Mouse (Mus musculus): Measurements from ENCODE around the gene Grm7. TPM values are rescaled to one million over a fixed set of nuclear protein-coding genes. Genes with fewer than 3 reads are reported as not detected.

Grm7 gene
- 9.2 and 11.4 TPM in 2 replicates for polyA plus RNA-seq (2015; fragmentation: Nextera tagmentation; extraction: Ambion mirVana)

DNA sequence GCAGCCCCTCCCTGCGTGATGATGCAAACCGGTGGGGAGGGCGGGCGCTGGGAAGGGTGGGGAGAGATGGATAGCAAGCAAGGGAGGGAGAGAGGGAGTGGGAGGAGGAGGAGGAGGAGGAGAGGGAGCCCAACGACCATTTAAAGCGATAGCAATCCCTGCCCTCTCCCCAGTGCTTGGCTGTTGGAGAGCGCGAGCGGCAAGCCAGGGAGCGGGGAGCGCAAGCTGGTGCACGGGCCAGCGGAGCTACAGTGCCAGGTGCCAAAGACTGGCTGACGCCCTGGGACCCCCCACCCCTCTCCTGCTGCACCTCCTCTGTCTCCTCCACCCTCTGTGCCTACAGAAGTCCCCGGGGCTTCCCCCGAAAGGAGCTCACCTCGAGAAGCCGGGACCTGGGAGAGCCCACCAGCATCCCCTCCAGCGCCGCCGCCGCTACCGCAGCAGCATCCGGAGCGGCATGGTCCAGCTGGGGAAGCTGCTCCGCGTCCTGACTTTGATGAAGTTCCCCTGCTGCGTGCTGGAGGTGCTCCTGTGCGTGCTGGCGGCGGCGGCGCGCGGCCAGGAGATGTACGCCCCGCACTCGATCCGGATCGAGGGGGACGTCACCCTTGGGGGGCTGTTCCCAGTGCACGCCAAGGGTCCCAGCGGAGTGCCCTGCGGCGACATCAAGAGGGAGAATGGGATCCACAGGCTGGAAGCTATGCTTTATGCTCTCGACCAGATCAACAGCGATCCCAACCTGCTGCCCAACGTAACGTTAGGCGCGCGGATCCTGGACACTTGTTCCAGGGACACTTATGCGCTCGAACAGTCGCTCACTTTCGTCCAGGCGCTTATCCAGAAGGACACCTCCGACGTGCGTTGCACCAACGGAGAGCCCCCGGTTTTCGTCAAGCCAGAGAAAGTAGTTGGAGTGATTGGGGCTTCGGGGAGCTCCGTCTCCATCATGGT lies at the start of gene Grm7:
Gene Grm7 (plus strand): TSS at position 171 of the 951 bp plus-strand sequence.
- Histone ChIP-seq H3K4me2 (replicated peaks) (peak within 1 kb of the TSS; percentile 98), H3K36me3 (no peaks in the 10 kb centered on the region), H3K27me3 (peaks cover 19% of the 10 kb centered on the region; the same call in 1 of the 2 replicates), H3K4me3 (peak within 1 kb of the TSS; percentile 72), H3K9me3 (no peaks in the 10 kb centered on the region), H3K27ac (replicated peaks) (peak within 1 kb of the TSS; percentile 55), H3K4me1 (peaks cover 13% of the 10 kb centered on the region), H3K9ac (replicated peaks) (peak within 1 kb of the TSS; percentile 63)
- peak; percentile 92 for ATAC-seq (replicated peaks)
- WGBS = under 1% methylated on average over 65 of the region's 65 CpGs

DNA sequence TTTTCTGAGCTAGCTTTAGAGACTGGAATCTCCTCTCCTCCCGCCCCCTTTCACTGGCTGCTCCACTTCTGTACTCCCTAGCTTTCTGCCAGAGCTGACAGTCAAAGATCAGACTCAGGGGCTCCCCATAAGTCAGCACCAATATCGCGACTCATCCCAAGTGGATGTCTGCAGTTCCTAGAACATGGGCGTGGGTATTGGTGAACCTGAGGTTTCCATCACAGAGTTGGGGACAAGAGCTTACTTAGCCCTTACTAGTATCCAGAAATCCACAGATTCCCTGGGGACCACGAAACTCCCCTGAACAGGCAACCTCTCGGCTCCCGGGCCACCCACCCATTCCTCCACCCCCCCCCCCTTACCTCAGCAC lies 355 bp upstream of the Grm7 start:
- no peaks in the 10 kb centered on the region for H3K36me3 ChIP-seq
- WGBS = 5% methylated on average over 7 of the region's 7 CpGs
- peak; percentile 44; the same call in 1 of the 2 replicates for ATAC-seq (replicated peaks)

GRCm38 (mm10) chr6:110646901-110647300 lies 1.5 kb downstream of the Grm7 start:
- Histone ChIP-seq H3K27ac (replicated peaks) (no peak overlapping the region), H3K36me3 (no peaks in the 10 kb centered on the region), H3K4me3 (peak overlapping the region; percentile 72), H3K27me3 (peaks cover 19% of the 10 kb centered on the region; the same call in 1 of the 2 replicates), H3K9ac (replicated peaks) (peak overlapping the region; percentile 34), H3K4me1 (peaks cover 13% of the 10 kb centered on the region), H3K4me2 (replicated peaks) (peak overlapping the region; percentile 98), H3K9me3 (no peaks in the 10 kb centered on the region)
- under 1% methylated on average over 12 of the region's 12 CpGs for WGBS
- ATAC-seq (replicated peaks) = no peak

More for the DNA sequence above, 355 bp upstream of the Grm7 start:
- Histone ChIP-seq H3K4me3 (peak overlapping the region; percentile 72), H3K27me3 (peaks cover 19% of the 10 kb centered on the region; the same call in 1 of the 2 replicates), H3K4me2 (replicated peaks) (peak overlapping the region; percentile 98), H3K9me3 (no peaks in the 10 kb centered on the region), H3K4me1 (peaks cover 13% of the 10 kb centered on the region), H3K27ac (replicated peaks) (no peak overlapping the region), H3K9ac (replicated peaks) (peak overlapping the region; percentile 63)

- no peaks in the 10 kb centered on the region for H3K36me3 ChIP-seq
- ATAC-seq (replicated peaks) = no peak
- WGBS = 93% methylated on average over 1 of the region's 1 CpGs
- H3K27me3 ChIP-seq = peaks cover 19% of the 10 kb centered on the region; the same call in 1 of the 2 replicates
- peaks cover 13% of the 10 kb centered on the region for H3K4me1 ChIP-seq
- peak overlapping the region; percentile 13; the same call in 1 of the 2 replicates for H3K4me2 ChIP-seq (replicated peaks)
- no peak overlapping the region for H3K9ac ChIP-seq (replicated peaks)
- no peaks in the 10 kb centered on the region for H3K9me3 ChIP-seq
- H3K4me3 ChIP-seq = no peak overlapping the region
- H3K27ac ChIP-seq (replicated peaks) = no peak overlapping the region
Measured at GRCm38 (mm10) chr6:110649227-110649626, 3.8 kb downstream of the Grm7 start.

DNA sequence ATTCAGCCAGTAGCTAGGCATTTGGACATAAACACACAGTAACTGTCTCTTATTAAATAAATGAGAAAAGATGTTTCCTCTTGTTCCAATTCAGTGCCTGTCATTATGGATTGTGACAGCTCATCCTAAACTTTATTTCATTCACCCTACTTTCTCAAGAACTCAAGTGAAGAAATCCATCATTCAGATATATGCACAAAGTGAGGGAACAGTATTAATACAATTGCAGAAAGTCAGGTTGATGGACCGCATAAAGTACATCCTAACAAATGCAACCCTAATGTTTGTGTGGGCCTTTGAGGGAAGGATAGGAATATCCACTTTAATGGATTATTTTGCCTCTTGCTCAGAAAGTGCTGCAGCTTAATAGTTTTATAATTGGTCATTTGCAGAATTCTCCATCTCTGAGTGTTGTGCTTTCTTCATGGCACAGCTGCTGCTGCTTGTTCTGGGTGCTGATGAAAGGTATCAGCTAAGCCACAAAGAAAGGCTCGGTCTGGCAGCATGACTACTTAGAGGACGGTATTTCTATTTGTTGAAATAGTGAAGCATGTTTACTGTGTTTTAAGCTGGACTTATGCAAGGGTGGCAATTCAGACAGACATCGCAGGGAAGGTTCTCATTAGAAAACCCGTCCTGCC lies 8.1 kb downstream of the Grm7 start:
- 42% methylated on average over 5 of the region's 5 CpGs for WGBS
- Histone ChIP-seq H3K9ac (replicated peaks) (no peak overlapping the region), H3K4me1 (no peaks in the 10 kb centered on the region), H3K9me3 (no peaks in the 10 kb centered on the region), H3K4me3 (no peak overlapping the region), H3K4me2 (replicated peaks) (no peak overlapping the region), H3K27me3 (peaks cover under 1% of the 10 kb centered on the region; the same call in 1 of the 2 replicates), H3K36me3 (no peaks in the 10 kb centered on the region), H3K27ac (replicated peaks) (no peak overlapping the region)
- no peak for ATAC-seq (replicated peaks)

- Histone ChIP-seq H3K9me3 (no peaks in the 10 kb centered on the region), H3K4me2 (replicated peaks) (no peak overlapping the region), H3K36me3 (no peaks in the 10 kb centered on the region), H3K27ac (replicated peaks) (no peak overlapping the region), H3K27me3 (no peaks in the 10 kb centered on the region), H3K9ac (replicated peaks) (no peak overlapping the region), H3K4me3 (no peak overlapping the region), H3K4me1 (no peaks in the 10 kb centered on the region)
- no peak for ATAC-seq (replicated peaks)
- WGBS = 100% methylated on average over 1 of the region's 1 CpGs
Measured at GRCm38 (mm10) chr6:110664436-110664835, 19.1 kb downstream of the Grm7 start.

GRCm38 (mm10) chr6:110668447-110668846 lies 23.1 kb downstream of the Grm7 start:
- Histone ChIP-seq H3K9ac (replicated peaks) (no peak overlapping the region), H3K27ac (replicated peaks) (no peak overlapping the region), H3K9me3 (no peaks in the 10 kb centered on the region), H3K27me3 (no peaks in the 10 kb centered on the region), H3K4me2 (replicated peaks) (no peak overlapping the region), H3K36me3 (no peaks in the 10 kb centered on the region), H3K4me1 (no peaks in the 10 kb centered on the region), H3K4me3 (no peak overlapping the region)
- no peak for ATAC-seq (replicated peaks)
- 59% methylated on average over 5 of the region's 5 CpGs for WGBS

GRCm38 (mm10) chr6:110690954-110691353 lies 45.6 kb downstream of the Grm7 start:
- no peaks in the 10 kb centered on the region for H3K36me3 ChIP-seq
- no peak overlapping the region for H3K4me2 ChIP-seq (replicated peaks)
- H3K9ac ChIP-seq (replicated peaks) = no peak overlapping the region
- H3K27me3 ChIP-seq = no peaks in the 10 kb centered on the region
- H3K27ac ChIP-seq (replicated peaks) = no peak overlapping the region
- no peaks in the 10 kb centered on the region for H3K9me3 ChIP-seq
- ATAC-seq (replicated peaks) = no peak
- no peaks in the 10 kb centered on the region for H3K4me1 ChIP-seq
- H3K4me3 ChIP-seq = no peak overlapping the region
- 90% methylated on average over 1 of the region's 1 CpGs for WGBS

DNA sequence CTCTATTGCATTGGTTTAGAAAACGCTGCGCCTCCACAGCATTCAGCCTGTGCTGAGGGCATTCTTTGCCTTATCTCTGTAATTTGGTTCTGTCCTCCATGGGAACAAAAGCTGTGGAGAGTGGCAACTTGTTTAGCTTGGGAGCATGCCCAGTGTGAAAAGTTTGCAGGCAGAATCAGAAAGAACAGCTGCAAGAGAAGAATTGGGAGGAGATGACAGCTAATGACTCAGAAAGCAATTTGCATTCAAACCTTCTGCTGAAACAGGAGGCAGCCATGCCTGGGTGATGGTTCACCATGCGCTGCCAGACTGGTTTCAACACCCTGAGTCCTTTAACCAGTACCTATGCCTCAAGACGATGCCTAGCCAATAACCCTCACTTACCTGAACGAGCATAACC lies 64.4 kb downstream of the Grm7 start:
- Histone ChIP-seq H3K4me2 (replicated peaks) (no peak overlapping the region), H3K27ac (replicated peaks) (no peak overlapping the region), H3K4me3 (no peak overlapping the region), H3K27me3 (no peaks in the 10 kb centered on the region), H3K9me3 (no peaks in the 10 kb centered on the region), H3K4me1 (no peaks in the 10 kb centered on the region), H3K36me3 (no peaks in the 10 kb centered on the region), H3K9ac (replicated peaks) (no peak overlapping the region)
- ATAC-seq (replicated peaks) = peak; percentile 77
- WGBS = 46% methylated on average over 5 of the region's 5 CpGs

DNA sequence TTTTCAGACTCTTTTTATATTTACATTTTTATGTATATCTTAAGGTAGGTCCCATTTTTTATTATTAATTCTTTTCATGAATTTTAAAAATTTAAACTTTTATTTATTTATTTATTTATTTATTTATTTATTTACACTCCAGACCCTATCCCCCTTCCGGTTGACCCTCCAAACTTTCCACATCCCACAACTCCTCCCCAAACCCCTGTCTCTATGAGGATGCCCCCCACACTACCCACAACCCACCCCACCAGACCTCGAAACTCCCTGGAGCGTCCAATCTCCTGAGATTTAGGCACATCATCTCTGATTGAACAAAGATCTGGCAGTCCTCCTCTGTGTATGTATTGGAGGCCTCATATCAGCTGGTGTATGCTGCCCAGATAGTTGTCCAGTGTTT lies 69.6 kb downstream of the Grm7 start:
- WGBS = 95% methylated on average over 3 of the region's 3 CpGs

DNA sequence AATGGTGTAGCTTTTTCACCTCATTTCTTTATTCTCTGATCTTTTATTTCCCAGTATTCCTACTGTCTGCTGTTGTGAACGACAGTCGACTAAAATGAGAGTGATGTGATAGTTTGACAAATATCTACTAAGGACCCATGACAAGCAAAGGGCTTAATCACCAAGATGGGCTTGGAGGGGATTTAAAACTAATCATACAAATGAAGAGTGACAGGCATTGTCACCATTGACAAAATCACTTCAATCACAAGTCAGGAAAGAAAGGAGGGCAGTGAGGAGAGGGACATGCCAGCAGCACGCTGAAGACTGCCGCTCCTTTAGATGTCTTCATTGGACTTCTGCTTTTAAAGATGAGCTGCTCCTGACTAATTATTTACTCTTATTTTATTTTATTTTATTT lies 78.0 kb downstream of the Grm7 start:
- H3K4me2 ChIP-seq (replicated peaks) = no peak overlapping the region
- H3K9ac ChIP-seq (replicated peaks) = no peak overlapping the region
- no peaks in the 10 kb centered on the region for H3K4me1 ChIP-seq
- no peak for ATAC-seq (replicated peaks)
- no peak overlapping the region for H3K27ac ChIP-seq (replicated peaks)
- H3K27me3 ChIP-seq = no peaks in the 10 kb centered on the region
- H3K9me3 ChIP-seq = no peaks in the 10 kb centered on the region
- H3K4me3 ChIP-seq = no peak overlapping the region
- 68% methylated on average over 4 of the region's 4 CpGs for WGBS
- H3K36me3 ChIP-seq = no peaks in the 10 kb centered on the region

More for the DNA sequence above, 69.6 kb downstream of the Grm7 start:
- no peaks in the 10 kb centered on the region for H3K36me3 ChIP-seq
- no peak overlapping the region for H3K4me2 ChIP-seq (replicated peaks)
- no peaks in the 10 kb centered on the region for H3K4me1 ChIP-seq
- no peaks in the 10 kb centered on the region for H3K27me3 ChIP-seq
- ATAC-seq (replicated peaks) = no peak
- no peak overlapping the region for H3K9ac ChIP-seq (replicated peaks)
- H3K9me3 ChIP-seq = no peaks in the 10 kb centered on the region
- H3K4me3 ChIP-seq = no peak overlapping the region
- H3K27ac ChIP-seq (replicated peaks) = no peak overlapping the region

DNA sequence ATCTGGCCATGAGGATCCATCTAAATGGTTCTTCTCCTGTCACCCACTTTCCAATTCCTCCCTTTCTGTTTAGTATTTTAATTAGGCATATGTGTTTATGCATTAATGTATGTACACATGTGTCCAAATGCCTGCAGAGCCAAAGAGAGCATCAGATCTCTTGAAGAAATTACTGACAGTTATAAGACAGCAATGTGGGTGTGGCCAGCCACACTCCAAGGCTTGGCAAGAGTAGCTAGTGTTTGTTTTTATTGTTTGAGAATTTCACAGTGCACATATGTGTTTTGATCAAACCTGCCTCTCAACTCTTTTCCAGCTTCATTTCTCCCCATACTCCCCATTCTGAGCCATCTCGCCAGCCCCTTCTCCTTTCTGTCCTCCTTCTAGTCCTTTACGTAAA lies 88.5 kb downstream of the Grm7 start:
- ATAC-seq (replicated peaks) = peak; percentile 93
- 60% methylated on average over 2 of the region's 2 CpGs for WGBS
- H3K36me3 ChIP-seq = no peaks in the 10 kb centered on the region

More for the DNA sequence above, 88.5 kb downstream of the Grm7 start:
- Histone ChIP-seq H3K9ac (replicated peaks) (no peak overlapping the region), H3K4me2 (replicated peaks) (no peak overlapping the region), H3K4me3 (no peak overlapping the region), H3K9me3 (no peaks in the 10 kb centered on the region), H3K27me3 (no peaks in the 10 kb centered on the region), H3K27ac (replicated peaks) (no peak overlapping the region), H3K4me1 (no peaks in the 10 kb centered on the region)

Measured in forebrain, embryonic 15.5 days (tissue).